Mouse (Mus musculus) liver, adult 2 months (tissue): ENCODE measurements around the gene Oxnad1. TPM values are rescaled to one million over a fixed set of nuclear protein-coding genes. Genes with fewer than 3 reads are reported as not detected.
"Not testable (repeated sequence)": the region's sequence is repeated elsewhere in the genome, so short reads cannot be mapped to it uniquely, and the experiment has no call there.

Experiments used
- DNase-seq: peaks from one replicate; pipeline ENCODE4 v3.0.0-alpha.2; 2011; ENCODE audit warnings: low read depth, low spot score; ENCODE audit errors: extremely low read depth
- H3K27ac ChIP-seq: fragments of 200-500 bp; replicated peaks from 2 replicates; pipeline ENCODE4 v1.5.1; 2012; ENCODE audit warnings: low read depth, mild to moderate bottlenecking, control low read depth, inconsistent platforms, low read length; ENCODE audit not compliant: insufficient read depth
- H3K27me3 ChIP-seq: fragments of 200-500 bp; 2 replicates; pipeline ENCODE4 v1.6.1; 2012; ENCODE audit warnings: mild to moderate bottlenecking, moderate library complexity, low read length, inconsistent platforms; ENCODE audit not compliant: control insufficient read depth, insufficient read depth
- H3K36me3 ChIP-seq: fragments of 200-500 bp; 2 replicates; pipeline ENCODE4 v1.6.1; 2012; ENCODE audit warnings: low read length, inconsistent platforms; ENCODE audit not compliant: control insufficient read depth, insufficient read depth
- H3K4me1 ChIP-seq: fragments of 200-500 bp; 2 replicates; pipeline ENCODE4 v1.6.1; 2011; ENCODE audit warnings: low read length; ENCODE audit not compliant: control insufficient read depth, insufficient read depth
- H3K4me3 ChIP-seq: fragments of 200-500 bp; 2 replicates; pipeline ENCODE4 v1.5.1; 2011; ENCODE audit warnings: low read depth, mild to moderate bottlenecking, control low read depth, low read length, moderate library complexity; ENCODE audit not compliant: insufficient read depth
- H3K79me2 ChIP-seq: fragments of 200-500 bp; 2 replicates; pipeline ENCODE4 v1.6.1; 2012; ENCODE audit warnings: inconsistent platforms, mild to moderate bottlenecking, low read length, moderate library complexity; ENCODE audit not compliant: control insufficient read depth, insufficient read depth
- H3K9ac ChIP-seq: fragments of 200-500 bp; 2 replicates; pipeline ENCODE4 v1.6.1; 2012; ENCODE audit warnings: low read depth, mild to moderate bottlenecking, control low read depth, inconsistent platforms, low read length
- CTCF ChIP-seq: fragments of 200-500 bp; IDR thresholded peaks from 2 replicates; pipeline ENCODE4 v1.5.1; 2011; ENCODE audit warnings: low read depth, low read length, control low read depth
- POLR2A ChIP-seq: fragments of 200-500 bp; IDR thresholded peaks from 2 replicates; pipeline ENCODE4 v1.6.1; 2011; ENCODE audit warnings: low read length, control low read depth; ENCODE audit not compliant: insufficient read depth; ENCODE audit errors: extremely low read depth
- WGBS: fragments of 180-500 bp; shearing (Covaris S2); methylation state at CpG from one replicate; pipeline ENCODE4 v1.1.7; 2018; 5-methylcytosine and 5-hydroxymethylcytosine counted together
- polyA plus RNA-seq: library from polyadenylated mRNA; depleted of rRNA; stranded (reverse); fragments of >200 nt; gene quantifications from 2 replicates; pipeline ENCODE4 v1.2.3, GENCODE M21; 2012
- total RNA-seq: library from RNA; depleted of rRNA; stranded (reverse); fragments of >200 nt; gene quantifications from 2 replicates; pipeline ENCODE4 v1.2.3, GENCODE M21; 2014

Gene Oxnad1
- total and polyA plus RNA-seq, 2 experiments, result 27.6 to 46.1 TPM

- WGBS, result 6% methylated on average over 2 of the region's 2 CpGs
These were observed 36.7 kb downstream of the Oxnad1 start for GRCm38 (mm10) chr14:32121920-32122315.

GRCm38 (mm10) chr14:32124261-32124660 is 39.1 kb downstream of the Oxnad1 start:
- Histone ChIP-seq H3K79me2 (no peaks in the 10 kb centered on the region), H3K27me3 (0 out of 2 replicates have a peak, but pooled peaks cover 3% of the 10 kb centered on the region), H3K9ac (no peak overlapping the region), H3K4me3 (no peak overlapping the region), H3K4me1 (no peaks in the 10 kb centered on the region), H3K27ac (no peak overlapping the region), H3K36me3 (no peaks in the 10 kb centered on the region)
- WGBS, result 73% methylated on average over 3 of the region's 3 CpGs
- TF ChIP-seq CTCF, result no peak
- no peak for TF ChIP-seq POLR2A
- no peak for DNase-seq

More at GRCm38 (mm10) chr14:32121920-32122315, 36.7 kb downstream of the Oxnad1 start:
- Histone ChIP-seq H3K79me2 (no peaks in the 10 kb centered on the region), H3K4me3 (no peak overlapping the region), H3K9ac (no peak overlapping the region), H3K36me3 (no peaks in the 10 kb centered on the region), H3K27ac (no peak overlapping the region), H3K27me3 (0 out of 2 replicates have a peak, but pooled peaks cover 3% of the 10 kb centered on the region), H3K4me1 (no peaks in the 10 kb centered on the region)
- no peak for TF ChIP-seq POLR2A
- TF ChIP-seq CTCF, result peak; percentile 86
- peak; percentile 66 for DNase-seq

- DNase-seq, H3K36me3 ChIP-seq, H3K27me3 ChIP-seq, H3K79me2 ChIP-seq, H3K27ac ChIP-seq, H3K4me3 ChIP-seq, H3K9ac ChIP-seq, H3K4me1 ChIP-seq: not testable (repeated sequence)
- WGBS, result 83% methylated on average over 5 of the region's 5 CpGs
These were observed 40.1 kb downstream of the Oxnad1 start for GRCm38 (mm10) chr14:32125256-32125655.

- Histone ChIP-seq H3K27ac (no peak overlapping the region), H3K4me1 (no peaks in the 10 kb centered on the region), H3K79me2 (no peaks in the 10 kb centered on the region), H3K9ac (no peak overlapping the region), H3K4me3 (no peak overlapping the region), H3K27me3 (no peaks in the 10 kb centered on the region), H3K36me3 (no peaks in the 10 kb centered on the region)
- peak; percentile 24 for DNase-seq
- WGBS, result 61% methylated on average over 5 of the region's 5 CpGs
- TF ChIP-seq POLR2A (no peak), CTCF (peak; percentile 25; the same call in 1 of the 2 replicates)
These were observed 43.2 kb downstream of the Oxnad1 start for GRCm38 (mm10) chr14:32128409-32128808.

- Histone ChIP-seq H3K4me1 (peaks cover 2% of the 10 kb centered on the region; the same call in 1 of the 2 replicates), H3K27ac (no peak overlapping the region), H3K27me3 (no peaks in the 10 kb centered on the region), H3K79me2 (no peaks in the 10 kb centered on the region), H3K4me3 (no peak overlapping the region), H3K9ac (no peak overlapping the region), H3K36me3 (no peaks in the 10 kb centered on the region)
- 45% methylated on average over 4 of the region's 4 CpGs for WGBS
- DNase-seq, result no peak
- TF ChIP-seq CTCF, result no peak
- TF ChIP-seq POLR2A, result no peak
These were observed 46.7 kb downstream of the Oxnad1 start for GRCm38 (mm10) chr14:32131836-32132235.

- Histone ChIP-seq H3K9ac (no peak overlapping the region), H3K27ac (no peak overlapping the region), H3K36me3 (no peaks in the 10 kb centered on the region), H3K27me3 (no peaks in the 10 kb centered on the region), H3K79me2 (no peaks in the 10 kb centered on the region), H3K4me3 (no peak overlapping the region), H3K4me1 (peaks cover 2% of the 10 kb centered on the region; the same call in 1 of the 2 replicates)
- 65% methylated on average over 2 of the region's 2 CpGs for WGBS
- no peak for DNase-seq
- TF ChIP-seq POLR2A, result no peak
- no peak for TF ChIP-seq CTCF
These were observed 49.1 kb downstream of the Oxnad1 start for GRCm38 (mm10) chr14:32134293-32134692.

- H3K36me3 ChIP-seq, H3K4me1 ChIP-seq, H3K27me3 ChIP-seq, DNase-seq, H3K79me2 ChIP-seq, H3K4me3 ChIP-seq, H3K9ac ChIP-seq, H3K27ac ChIP-seq: not testable (repeated sequence)
- 46% methylated on average over 3 of the region's 3 CpGs for WGBS
These were observed 51.3 kb downstream of the Oxnad1 start for GRCm38 (mm10) chr14:32136467-32136866.
